Mouse (Mus musculus) thymus, adult 18-20 months (tissue): ENCODE results near the gene Gm28042.
A peak's percentile ranks its signal among the peaks of the same experiment; 100 is the strongest.

Experiments used
- DNase-seq, 2 experiments: peaks; one replicate each; pipeline ENCODE4 v3.0.0; 2022; ENCODE audit warnings: mixed read lengths in 2 of 2

Gm28042 gene

GRCm38 (mm10) chr2:120062248-120062647 is 35.0 kb downstream of the Gm28042 start:
- DNase-seq = no peak

DNA sequence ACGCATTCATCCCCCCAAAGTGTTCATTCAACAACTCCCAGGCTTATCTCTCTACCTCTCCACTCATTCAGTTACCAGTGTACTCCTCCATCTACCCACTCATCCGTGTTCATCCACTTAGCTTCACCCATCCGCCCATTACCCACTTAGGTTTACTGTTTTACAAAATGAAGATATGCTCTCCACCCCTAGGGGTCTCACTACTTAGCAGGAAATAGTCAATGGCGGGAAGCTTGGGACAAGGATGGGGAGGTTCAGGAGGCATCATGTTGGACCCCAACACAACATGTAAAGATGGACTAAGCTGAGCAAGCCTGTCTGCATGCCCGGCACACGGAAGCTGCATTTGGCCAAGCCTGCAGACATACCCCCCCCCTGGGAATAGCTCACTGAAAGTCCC is 37.3 kb downstream of the Gm28042 start:
- DNase-seq = no peak

DNA sequence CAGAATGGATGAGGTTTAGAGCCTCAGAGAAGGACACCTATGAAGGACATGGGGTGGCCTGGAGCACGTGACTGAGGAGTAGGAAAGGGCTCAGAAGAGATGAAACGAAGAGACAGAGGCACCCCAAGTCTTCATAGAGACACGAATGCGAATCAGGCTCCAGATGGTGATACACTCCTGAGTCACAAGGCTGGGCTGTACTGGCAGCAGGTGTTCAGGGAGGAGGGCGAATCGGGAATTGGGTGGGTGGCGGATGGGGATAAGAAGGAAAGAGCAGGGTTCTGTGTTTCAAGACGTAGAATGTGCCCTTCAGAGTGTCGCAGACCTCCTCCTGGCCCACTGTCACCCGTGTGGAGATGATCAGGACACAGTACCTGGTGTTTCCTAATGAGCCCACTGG is 38.0 kb downstream of the Gm28042 start:
- no peak for DNase-seq

DNA sequence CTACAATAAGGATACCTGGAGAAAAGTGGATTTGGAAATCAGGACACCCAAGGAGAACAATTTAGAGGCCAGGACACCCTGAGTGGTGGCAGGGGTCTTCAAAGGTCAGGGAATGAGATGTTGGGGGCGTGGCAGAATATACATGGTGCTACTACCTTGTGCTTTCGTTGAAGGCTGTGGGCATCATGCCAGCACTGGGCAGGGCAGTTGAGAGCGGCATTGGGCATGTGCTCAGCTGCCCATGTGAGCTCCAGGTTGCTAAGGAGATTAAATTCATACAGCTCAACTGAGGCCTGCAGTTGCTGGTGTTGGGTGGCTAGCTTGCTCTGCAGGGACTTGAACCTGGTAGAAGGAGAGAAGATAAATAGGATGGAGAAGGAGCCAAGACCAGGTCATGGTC is 38.9 kb downstream of the Gm28042 start:
- no peak for DNase-seq

- no peak for DNase-seq
Measured at GRCm38 (mm10) chr2:120068555-120069465, 41.5 kb downstream of the Gm28042 start.

GRCm38 (mm10) chr2:120069466-120069990 is 42.2 kb downstream of the Gm28042 start:
- no peak for DNase-seq

GRCm38 (mm10) chr2:120074096-120074495 is 46.8 kb downstream of the Gm28042 start:
- no peak for DNase-seq

DNA sequence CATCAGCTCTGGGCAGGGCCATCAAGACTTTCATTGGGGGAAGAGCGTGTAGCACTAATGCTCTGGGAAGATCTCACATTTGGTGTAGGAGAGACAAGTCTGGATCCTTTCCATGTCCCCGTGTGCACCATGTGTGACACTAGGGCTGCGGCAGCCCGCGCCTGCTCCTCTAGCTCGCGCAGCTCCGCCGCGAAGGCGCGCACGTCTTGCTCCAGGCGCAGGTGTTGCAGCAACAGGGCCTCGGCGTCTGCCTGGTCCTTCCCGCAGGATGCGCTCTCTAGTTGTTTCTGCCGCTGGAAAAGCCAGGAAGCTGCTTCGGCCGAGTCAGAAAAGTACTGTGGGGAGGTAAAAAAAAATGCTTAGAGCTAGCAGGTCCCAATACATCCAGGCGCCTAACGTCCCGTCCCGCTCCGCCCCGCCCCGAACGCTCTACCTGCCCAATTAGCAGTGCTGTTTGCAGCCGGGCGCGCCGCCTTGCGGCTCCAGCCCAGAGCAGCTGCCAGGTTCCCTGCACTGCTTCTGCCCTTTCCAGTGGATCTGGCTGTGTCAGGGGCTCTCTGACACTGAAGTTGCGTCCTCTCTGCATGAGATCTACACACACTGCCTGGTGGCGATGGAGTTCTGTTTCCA is 48.9 kb downstream of the Gm28042 start:
- DNase-seq = peak; percentile 11 to 22

- DNase-seq = no peak
Measured at GRCm38 (mm10) chr2:120082416-120082815, 55.1 kb downstream of the Gm28042 start.

DNA sequence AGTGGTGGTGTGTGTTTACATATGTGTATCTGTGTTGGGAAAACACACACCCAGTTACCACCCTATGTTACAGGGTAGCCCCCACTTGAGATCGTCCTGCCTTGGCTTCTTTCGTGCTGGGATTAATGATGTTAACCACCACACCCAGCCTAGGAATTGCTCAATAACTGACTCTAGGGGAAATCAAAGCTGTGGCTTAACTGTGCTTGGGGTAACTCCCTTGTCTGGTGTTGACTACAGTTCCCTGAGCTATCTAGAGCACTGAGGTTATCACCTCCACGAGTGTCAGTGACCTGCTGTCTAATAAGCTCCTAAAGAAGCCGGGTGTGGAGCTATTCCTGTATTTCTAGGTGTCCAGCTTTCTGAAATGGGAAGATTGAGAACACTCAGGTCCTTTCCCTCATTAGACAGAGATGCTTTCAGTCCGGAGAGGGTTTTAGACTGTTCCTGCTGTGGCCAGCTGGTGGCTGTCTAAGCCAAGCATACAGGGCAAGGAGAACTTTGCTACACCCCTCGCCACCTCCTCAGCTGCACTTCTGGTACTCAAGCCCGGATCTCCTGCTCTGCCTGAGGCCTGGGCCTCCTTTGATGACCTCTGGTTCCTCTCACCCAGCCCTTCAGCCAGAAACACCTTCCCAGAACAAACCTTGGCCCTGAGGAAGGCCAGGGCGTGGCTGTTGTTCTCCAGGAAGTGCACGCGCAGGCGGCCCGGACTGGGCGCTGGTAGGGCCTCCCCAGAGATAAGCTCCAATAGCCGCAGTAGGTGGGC is 57.5 kb downstream of the Gm28042 start:
- DNase-seq = no peak

DNA sequence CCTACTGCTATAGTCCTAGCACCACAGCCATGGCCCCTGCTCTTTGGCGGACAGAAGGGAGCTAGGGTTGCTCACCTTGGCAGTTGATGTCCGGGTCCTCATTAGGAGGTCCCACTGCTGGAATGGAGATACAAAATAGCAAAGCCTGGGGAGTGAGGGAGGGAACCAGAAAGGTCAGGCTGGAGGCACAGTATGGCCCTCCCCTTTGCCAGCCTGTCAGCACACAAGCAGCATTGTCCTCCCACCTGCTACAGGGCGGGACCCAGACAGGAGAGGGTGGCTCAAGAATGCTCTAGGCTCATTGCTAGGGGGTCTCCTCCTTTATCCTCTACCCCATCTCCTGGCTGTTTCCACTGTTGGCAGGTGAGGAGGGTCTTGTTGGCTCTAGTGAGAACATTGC is 58.7 kb downstream of the Gm28042 start:
- DNase-seq = no peak

DNA sequence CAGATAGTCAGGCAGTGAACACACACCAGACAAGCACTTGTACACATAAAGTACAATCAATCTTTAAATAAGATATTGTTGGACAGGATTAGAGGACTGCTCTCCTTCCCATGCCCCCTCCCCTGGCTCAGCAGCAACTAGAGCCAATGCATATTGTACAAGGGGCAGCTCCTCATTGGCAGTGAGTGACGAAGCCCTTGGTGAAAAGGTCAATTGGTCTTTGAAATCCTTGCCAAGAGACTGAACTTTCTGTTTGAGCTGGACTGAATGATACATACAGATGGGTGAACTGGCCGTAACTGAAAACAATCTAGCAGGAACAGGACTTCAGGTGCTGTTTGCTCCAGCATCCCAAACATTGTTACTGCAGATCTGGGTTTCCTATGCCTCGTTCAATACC is 60.1 kb downstream of the Gm28042 start:
- DNase-seq = no peak

DNA sequence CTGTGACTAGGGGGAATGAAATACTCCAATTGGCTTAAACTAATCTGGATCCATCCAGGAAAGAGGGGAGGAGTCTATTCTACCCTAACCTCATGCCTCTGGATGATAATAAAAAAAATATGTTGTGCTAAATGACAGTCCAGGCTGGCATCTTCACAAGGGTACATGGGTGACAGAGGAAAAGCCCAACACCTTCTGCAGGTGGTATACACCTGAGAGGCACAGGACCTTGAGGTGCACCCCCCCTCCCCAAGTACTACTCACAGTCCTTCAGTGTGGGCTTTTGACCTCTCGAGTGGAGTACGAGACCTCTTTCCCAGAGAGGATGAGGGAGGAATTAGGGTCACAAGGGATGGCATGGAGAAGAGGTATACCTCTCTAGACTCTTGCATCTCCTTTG is 60.6 kb downstream of the Gm28042 start:
- no peak for DNase-seq

- no peak for DNase-seq
Measured at GRCm38 (mm10) chr2:120090979-120091378, 63.7 kb downstream of the Gm28042 start.
